Comparison of ENCODE assay signal across 7 mouse cellular contexts in genomic region chr3:37420072-37420471, GRCm38 (mm10). TPM values are rescaled to one million over a fixed set of nuclear protein-coding genes. Genes with fewer than 3 reads are reported as not detected.
DNase-seq lines count a peak whose midpoint lies in the region; ATAC-seq lines count a peak whose summit lies in the region.

Gene Nudt6 (minus strand): TSS chr3:37420211.

- ATAC-seq in intestine, embryonic 16.5 days = peak; percentile 88
- peak; percentile 87 for ATAC-seq in midbrain, embryonic 11.5 days (ENCODE audit: low FRiP score)

- H3K27ac ChIP-seq in intestine, embryonic 16.5 days (ENCODE audit: low read length) = peak within 1 kb of the TSS; percentile 94
- H3K27ac ChIP-seq in midbrain, embryonic 11.5 days (ENCODE audit: low read depth, low read length) = peak within 1 kb of the TSS; percentile 57

- H3K36me3 ChIP-seq in intestine, embryonic 16.5 days (ENCODE audit: control insufficient read depth, insufficient read depth, low read length) = no peaks in the 10 kb centered on the region
- H3K36me3 ChIP-seq in midbrain, embryonic 11.5 days (ENCODE audit: control insufficient read depth, insufficient read depth, low read length) = no peaks in the 10 kb centered on the region

- H3K4me3 ChIP-seq in intestine, embryonic 16.5 days (ENCODE audit: low read length) = peak within 1 kb of the TSS; percentile 97
- H3K4me3 ChIP-seq in midbrain, embryonic 11.5 days (ENCODE audit: low read depth, low read length) = peak within 1 kb of the TSS; percentile 83

- peaks cover 7% of the 10 kb centered on the region; the same call in 1 of the 2 replicates for H3K4me1 ChIP-seq in intestine, embryonic 16.5 days (ENCODE audit: control insufficient read depth, insufficient read depth, low read length)
- H3K4me1 ChIP-seq in midbrain, embryonic 11.5 days (ENCODE audit: control insufficient read depth, insufficient read depth, low read length) = peaks cover 14% of the 10 kb centered on the region

- intact Hi-C loops in left cerebral cortex, postnatal 36 days (cut with DNase I) = no loop called here

- under 1% methylated on average over 50 of the region's 50 CpGs for WGBS in intestine, embryonic 16.5 days
- WGBS in midbrain, embryonic 11.5 days = under 1% methylated on average over 50 of the region's 50 CpGs

- H3K4me2 ChIP-seq in intestine, embryonic 16.5 days (ENCODE audit: low read depth, low read length) = peak within 1 kb of the TSS; percentile 80
- peak within 1 kb of the TSS; percentile 89 for H3K4me2 ChIP-seq in midbrain, embryonic 11.5 days

- H3K9me3 ChIP-seq in intestine, embryonic 16.5 days (ENCODE audit: control insufficient read depth, low read length) = no peaks in the 10 kb centered on the region
- no peaks in the 10 kb centered on the region for H3K9me3 ChIP-seq in midbrain, embryonic 11.5 days (ENCODE audit: control insufficient read depth, low read length)

- H3K9ac ChIP-seq in intestine, embryonic 16.5 days (ENCODE audit: low read depth, low read length) = peak within 1 kb of the TSS; percentile 83
- peak within 1 kb of the TSS; percentile 71 for H3K9ac ChIP-seq in midbrain, embryonic 11.5 days (ENCODE audit: low read length)

- H3K27me3 ChIP-seq in intestine, embryonic 16.5 days (replicated peaks; ENCODE audit: control insufficient read depth, insufficient read depth, low read length) = no peaks in the 10 kb centered on the region
- no peaks in the 10 kb centered on the region for H3K27me3 ChIP-seq in midbrain, embryonic 11.5 days (ENCODE audit: control insufficient read depth, insufficient read depth, low read length)

- peak; percentile 93 for DNase-seq in adrenal gland, adult 2 months
- peak; percentile 96 for DNase-seq in embryo, embryonic 11.5 days (ENCODE audit: low read depth, low spot score)
- DNase-seq in gastrocnemius, postnatal 4 days (ENCODE audit: low spot score in 2 of 2) = peak; percentile 83 to 94
- DNase-seq in left cerebral cortex, postnatal 36 days (ENCODE audit: low spot score in 2 of 2) = peak; percentile 90 to 92
- DNase-seq in midbrain, embryonic 11.5 days (ENCODE audit: low spot score, missing footprints) = peak; percentile 100
- DNase-seq in skeletal muscle tissue, adult 2 months (ENCODE audit: low read depth, low spot score) = peak; percentile 83

RNA-seq across cellular contexts. Expression of gene Nudt6, which starts in this region (rescaled TPM):
- total RNA-seq in adrenal gland, adult 2 months (2021) = 10 to 100 TPM; 16.2 to 18.7 TPM
- 62.7 and 69.8 TPM in 2 replicates for polyA plus RNA-seq in adrenal gland, adult 2 months (2012; rRNA removed)
- total RNA-seq in gastrocnemius, postnatal 4 days (2021) = 10 to 100 TPM; 17.3 to 18.5 TPM
- 10.1 and 11.2 TPM in 2 replicates for polyA plus RNA-seq in intestine, embryonic 16.5 days (2015; fragmentation: Nextera tagmentation; extraction: Ambion mirVana)
- total RNA-seq in left cerebral cortex, postnatal 36 days (2021) = 1 to 10 TPM; 6.8 to 8.8 TPM
- 3.3 and 3.5 TPM in 2 replicates for polyA plus RNA-seq in midbrain, embryonic 11.5 days (2014; fragmentation: Nextera tagmentation; extraction: Ambion mirVana)

Comparison
In these comparisons a context has a peak if more than half of its experiments do, and no peak if none do; other contexts are left out.
1. Peak in every context shown above with its lines: DNase-seq, ATAC-seq, H3K4me3 ChIP-seq and H3K27ac ChIP-seq.